34 mouse cellular contexts compared by ENCODE assay signal in the genomic region with DNA sequence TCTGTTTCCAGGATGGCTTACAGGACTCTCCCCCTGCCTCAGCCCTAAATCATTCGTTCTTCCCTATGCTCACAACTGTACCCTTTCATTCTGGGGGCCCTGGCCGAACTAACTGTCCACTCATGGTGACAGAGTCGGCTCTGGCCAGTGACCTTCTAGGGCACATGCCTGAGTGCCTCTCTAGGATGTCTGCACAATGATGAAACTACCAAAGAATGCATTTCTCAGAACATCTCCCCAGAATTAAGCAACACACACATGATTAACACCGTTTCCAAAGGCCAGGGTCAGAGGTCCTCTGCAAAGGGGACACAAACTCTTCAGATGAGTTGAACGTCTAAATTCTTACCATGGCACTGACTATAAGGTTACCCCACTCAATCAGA. TPM values are rescaled to one million over a fixed set of nuclear protein-coding genes. Genes with fewer than 3 reads are reported as not detected.
A peak's percentile ranks its signal among the peaks of the same experiment; 100 is the strongest.
DNase-seq lines count a peak whose midpoint lies in the region; ATAC-seq and TF ChIP-seq lines count a peak whose summit lies in the region.
"Had no signal": no experiment of that assay in that cellular context is flagged by ENCODE, and none has a peak within 500 bp of the region (broad histone marks: within the 10 kb centered on the region; RNA-seq: fewer than 3 reads in every experiment).

No protein-coding gene starts in this region.

- peak; percentile 70 to 85 for DNase-seq in adrenal gland, adult (ENCODE audit: inconsistent age in 2 of 2, low spot score in 1 of 2)
- DNase-seq in adrenal gland, postnatal 10 days, result no peak
- no peak for DNase-seq in hindbrain, postnatal 0 days (ENCODE audit: low spot score)
- no peak for DNase-seq in ovary, postnatal 36 days (ENCODE audit: low spot score)
- DNase-seq: cerebellum, adult 8-10 months; cerebellum, postnatal 25 days; gastrocnemius, postnatal 14 days; heart, adult 18-20 months; heart, postnatal 4 days; kidney, adult 18-20 months; kidney, postnatal 36 days; lung, postnatal 36 days; right cerebral cortex, adult 18-20 months; spleen, adult 18-20 months; thymus, adult 2 months; thymus, postnatal 4 days had no signal

- H3K4me1 ChIP-seq in hindbrain, embryonic 13.5 days (replicated peaks), result no peaks in the 10 kb centered on the region
- no peaks in the 10 kb centered on the region for H3K4me1 ChIP-seq in hindbrain, postnatal 0 days (ENCODE audit: insufficient read depth, low read length)
- peaks cover 18% of the 10 kb centered on the region for H3K4me1 ChIP-seq in liver, embryonic 16.5 days (ENCODE audit: control insufficient read depth, low read depth, low read length)
- H3K4me1 ChIP-seq: kidney, embryonic 15.5 days; limb, embryonic 10.5 days; limb, embryonic 15.5 days; lung, embryonic 15.5 days had no signal

- H3K9ac ChIP-seq in hindbrain, embryonic 13.5 days, result no peak overlapping the region
- no peak overlapping the region for H3K9ac ChIP-seq in hindbrain, postnatal 0 days (replicated peaks; ENCODE audit: low read length)
- 0 out of 2 replicates have a peak overlapping the region, but pooled peaks have one; percentile 26 for H3K9ac ChIP-seq in liver, embryonic 16.5 days (ENCODE audit: low read depth, low read length)
- H3K9ac ChIP-seq: hindbrain, embryonic 14.5 days; kidney, embryonic 15.5 days; limb, embryonic 15.5 days; lung, embryonic 15.5 days had no signal

- H3K27me3 ChIP-seq in hindbrain, embryonic 13.5 days, result no peaks in the 10 kb centered on the region
- no peaks in the 10 kb centered on the region for H3K27me3 ChIP-seq in hindbrain, postnatal 0 days (ENCODE audit: insufficient read depth, low read length)
- H3K27me3 ChIP-seq in liver, embryonic 16.5 days (ENCODE audit: control insufficient read depth, insufficient read depth, low read depth, low read length), result no peaks in the 10 kb centered on the region
- H3K27me3 ChIP-seq: CH12.LX; kidney, embryonic 15.5 days; limb, embryonic 15.5 days; lung, embryonic 15.5 days had no signal

- H3K36me3 ChIP-seq in hindbrain, embryonic 13.5 days, result peaks cover 17% of the 10 kb centered on the region
- peaks cover 6% of the 10 kb centered on the region for H3K36me3 ChIP-seq in hindbrain, postnatal 0 days (ENCODE audit: insufficient read depth, low read length)
- H3K36me3 ChIP-seq in liver, embryonic 16.5 days (ENCODE audit: control insufficient read depth, insufficient read depth), result no peaks in the 10 kb centered on the region
- H3K36me3 ChIP-seq: limb, embryonic 15.5 days had no signal

- 0 out of 2 replicates have a peak, but pooled peaks have one; percentile 10 for ATAC-seq in hindbrain, embryonic 13.5 days (ENCODE audit: low FRiP score)
- ATAC-seq in hindbrain, postnatal 0 days, result no peak
- 0 out of 2 replicates have a peak, but pooled peaks have one; percentile 3 for ATAC-seq in erythroid progenitor cell, adult 5-6 weeks (replicated peaks; ENCODE audit: low FRiP score, poor library complexity, severe bottlenecking)
- ATAC-seq in liver, embryonic 16.5 days (ENCODE audit: low read depth), result no peak
- ATAC-seq in inflammation-experienced regulatory T-cells, adult 6 months, result no peak
- ATAC-seq: forebrain, embryonic 14.5 days; midbrain, embryonic 16.5 days had no signal

- no peak for TF ChIP-seq CTCF in hindbrain, postnatal 0 days (IDR thresholded peaks at IDR 0.05; ENCODE audit: low read depth)

- no peak overlapping the region for H3K4me2 ChIP-seq in hindbrain, embryonic 13.5 days
- H3K4me2 ChIP-seq in hindbrain, postnatal 0 days (ENCODE audit: low read depth, low read length), result no peak overlapping the region
- peak overlapping the region; percentile 52 for H3K4me2 ChIP-seq in liver, embryonic 16.5 days (ENCODE audit: low read depth, low read length)
- H3K4me2 ChIP-seq: heart, embryonic 11.5 days; hindbrain, embryonic 14.5 days; kidney, embryonic 15.5 days; limb, embryonic 15.5 days; lung, embryonic 15.5 days; midbrain, embryonic 11.5 days had no signal

- no peak overlapping the region for H3K4me3 ChIP-seq in hindbrain, embryonic 13.5 days
- no peak overlapping the region for H3K4me3 ChIP-seq in hindbrain, postnatal 0 days (ENCODE audit: low read length)
- no peak overlapping the region; the same call in 1 of the 2 replicates for H3K4me3 ChIP-seq in liver, embryonic 16.5 days (ENCODE audit: low read depth, low read length)
- H3K4me3 ChIP-seq: kidney, embryonic 15.5 days; limb, embryonic 10.5 days; limb, embryonic 15.5 days; lung, embryonic 15.5 days had no signal

- 86% methylated on average over 5 of the region's 5 CpGs for WGBS in hindbrain, embryonic 13.5 days
- WGBS in hindbrain, postnatal 0 days, result 84% methylated on average over 5 of the region's 5 CpGs
- 62% methylated on average over 5 of the region's 5 CpGs for WGBS in liver, embryonic 16.5 days (ENCODE audit: insufficient replicate concordance)

- no peak overlapping the region for H3K27ac ChIP-seq in hindbrain, embryonic 13.5 days
- H3K27ac ChIP-seq in hindbrain, postnatal 0 days, result no peak overlapping the region
- peak overlapping the region; percentile 90 for H3K27ac ChIP-seq in liver, embryonic 16.5 days (ENCODE audit: low read length)
- H3K27ac ChIP-seq: hindbrain, embryonic 14.5 days; kidney, embryonic 15.5 days; limb, embryonic 10.5 days; limb, embryonic 15.5 days; lung, embryonic 15.5 days had no signal

- no peaks in the 10 kb centered on the region for H3K9me3 ChIP-seq in hindbrain, embryonic 13.5 days
- no peaks in the 10 kb centered on the region for H3K9me3 ChIP-seq in hindbrain, postnatal 0 days (ENCODE audit: low read length)
- no peaks in the 10 kb centered on the region for H3K9me3 ChIP-seq in liver, embryonic 16.5 days (replicated peaks; ENCODE audit: control insufficient read depth, low read length)
- H3K9me3 ChIP-seq: kidney, embryonic 15.5 days; limb, embryonic 10.5 days; limb, embryonic 15.5 days; lung, embryonic 15.5 days had no signal

RNA-seq across cellular contexts. Expression of a gene that starts 9.9 kb away (rescaled TPM):
- 1 to 10 TPM; 1.3 to 2.2 TPM for total RNA-seq in adrenal gland, postnatal 10 days (2021)
- polyA plus RNA-seq in hindbrain, embryonic 13.5 days (2015; fragmentation: Nextera tagmentation; extraction: Ambion mirVana), result 0.56 and 1.3 TPM in 2 replicates
- 1.5 and 1.8 TPM in 2 replicates for total RNA-seq in hindbrain, postnatal 0 days (2014; rRNA removed)
- 1.6 and 1.8 TPM in 2 replicates for polyA plus RNA-seq in hindbrain, postnatal 0 days (2015; fragmentation: Nextera tagmentation; extraction: Ambion mirVana)
- not detected in 2 replicates for total RNA-seq in erythroid progenitor cell, adult 5-6 weeks (2015; ENCODE audit: low replicate concordance)
- total RNA-seq in erythroid progenitor cell, adult 5-6 weeks (2017; ENCODE audit: low replicate concordance), result not detected in 2 replicates
- 0.06 and 0.15 TPM in 2 replicates for polyA plus RNA-seq in liver, embryonic 16.5 days (2015; fragmentation: Nextera tagmentation; extraction: Ambion mirVana)
- under 1 TPM in 1 of 3 experiments, not detected in 2; 0.24 TPM for polyA plus RNA-seq in inflammation-experienced regulatory T-cells, adult 6 months (2017; shearing (Covaris generic))
- total RNA-seq: CH12.LX; ES-E14; gastrocnemius, postnatal 14 days; heart, postnatal 4 days; megakaryocyte, adult 5-6 weeks had no signal
- polyA plus RNA-seq: C2C12; embryonic facial prominence, embryonic 11.5 days; limb, embryonic 10.5 days had no signal

RNA-seq across cellular contexts. Expression of a gene that starts 31.5 kb away (rescaled TPM):
- 1 to 10 TPM; 3.2 to 4.4 TPM for total RNA-seq in adrenal gland, postnatal 10 days (2021)
- 9.5 and 10.4 TPM in 2 replicates for polyA plus RNA-seq in hindbrain, embryonic 13.5 days (2015; fragmentation: Nextera tagmentation; extraction: Ambion mirVana)
- 1.5 and 3.2 TPM in 2 replicates for total RNA-seq in hindbrain, postnatal 0 days (2014; rRNA removed)
- 6.9 and 7.1 TPM in 2 replicates for polyA plus RNA-seq in hindbrain, postnatal 0 days (2015; fragmentation: Nextera tagmentation; extraction: Ambion mirVana)
- total RNA-seq in erythroid progenitor cell, adult 5-6 weeks (2015; ENCODE audit: low replicate concordance), result 18.9 and 45.0 TPM in 2 replicates
- 39.0 and 46.9 TPM in 2 replicates for total RNA-seq in erythroid progenitor cell, adult 5-6 weeks (2017; ENCODE audit: low replicate concordance)
- 1.3 and 1.4 TPM in 2 replicates for polyA plus RNA-seq in liver, embryonic 16.5 days (2015; fragmentation: Nextera tagmentation; extraction: Ambion mirVana)
- 1 to 10 TPM; 4.6 to 7.4 (median 5.6) TPM for polyA plus RNA-seq in inflammation-experienced regulatory T-cells, adult 6 months (2017; shearing (Covaris generic))

RNA-seq across cellular contexts. Expression of a gene that starts 50.9 kb away (rescaled TPM):
- 10 to 100 TPM; 13.2 to 14.9 TPM for total RNA-seq in adrenal gland, postnatal 10 days (2021)
- polyA plus RNA-seq in hindbrain, embryonic 13.5 days (2015; fragmentation: Nextera tagmentation; extraction: Ambion mirVana), result 16.9 and 19.1 TPM in 2 replicates
- 7.9 and 11.4 TPM in 2 replicates for total RNA-seq in hindbrain, postnatal 0 days (2014; rRNA removed)
- polyA plus RNA-seq in hindbrain, postnatal 0 days (2015; fragmentation: Nextera tagmentation; extraction: Ambion mirVana), result 12.5 and 16.3 TPM in 2 replicates
- total RNA-seq in erythroid progenitor cell, adult 5-6 weeks (2015; ENCODE audit: low replicate concordance), result 292 and 294 TPM in 2 replicates
- total RNA-seq in erythroid progenitor cell, adult 5-6 weeks (2017; ENCODE audit: low replicate concordance), result 270 and 283 TPM in 2 replicates
- polyA plus RNA-seq in liver, embryonic 16.5 days (2015; fragmentation: Nextera tagmentation; extraction: Ambion mirVana), result 19.9 and 22.1 TPM in 2 replicates
- 10 to 100 TPM in 1 of 3 experiments, 1 to 10 TPM in 2; 3.0 to 32.7 (median 3.6) TPM for polyA plus RNA-seq in inflammation-experienced regulatory T-cells, adult 6 months (2017; shearing (Covaris generic))

RNA-seq across cellular contexts. Expression of a gene that starts 57.9 kb away (rescaled TPM):
- 10 to 100 TPM; 30.7 to 34.3 TPM for total RNA-seq in adrenal gland, postnatal 10 days (2021)
- polyA plus RNA-seq in hindbrain, embryonic 13.5 days (2015; fragmentation: Nextera tagmentation; extraction: Ambion mirVana), result 42.1 and 42.3 TPM in 2 replicates
- 26.7 and 29.9 TPM in 2 replicates for total RNA-seq in hindbrain, postnatal 0 days (2014; rRNA removed)
- 39.0 and 40.3 TPM in 2 replicates for polyA plus RNA-seq in hindbrain, postnatal 0 days (2015; fragmentation: Nextera tagmentation; extraction: Ambion mirVana)
- 7.1 and 7.2 TPM in 2 replicates for total RNA-seq in erythroid progenitor cell, adult 5-6 weeks (2015; ENCODE audit: low replicate concordance)
- 6.0 and 6.1 TPM in 2 replicates for total RNA-seq in erythroid progenitor cell, adult 5-6 weeks (2017; ENCODE audit: low replicate concordance)
- polyA plus RNA-seq in liver, embryonic 16.5 days (2015; fragmentation: Nextera tagmentation; extraction: Ambion mirVana), result 7.5 and 7.6 TPM in 2 replicates
- polyA plus RNA-seq in inflammation-experienced regulatory T-cells, adult 6 months (2017; shearing (Covaris generic)), result 10 to 100 TPM; 25.9 to 43.3 (median 32.2) TPM

Comparison
In these comparisons a context has a peak if more than half of its experiments do, and no peak if none do; other contexts are left out.
1. DNase-seq: peak in adrenal gland, adult (2 of 2); none in adrenal gland, postnatal 10 days (single experiment), hindbrain, postnatal 0 days (single experiment) and ovary, postnatal 36 days (single experiment).
2. ATAC-seq: peak in hindbrain, embryonic 13.5 days (single experiment) and erythroid progenitor cell, adult 5-6 weeks (single experiment); none in hindbrain, postnatal 0 days (single experiment), liver, embryonic 16.5 days (single experiment) and inflammation-experienced regulatory T-cells, adult 6 months (single experiment).